Mouse (Mus musculus) 3T3-L1 (cell line): ENCODE measurements at regions not wholly inside any gene's neighbourhood (a gene's known extent, or its start where the extent isn't known, plus 50 kb on each side); places are given as distances from the start of the nearest gene placed in this dataset.
A peak's percentile ranks its signal among the peaks of the same experiment; 100 is the strongest.

Source experiments
- DNase-seq: peaks from one replicate; pipeline ENCODE4 v3.0.0-alpha.2; 2015; ENCODE audit warnings: low read depth, low spot score

DNA sequence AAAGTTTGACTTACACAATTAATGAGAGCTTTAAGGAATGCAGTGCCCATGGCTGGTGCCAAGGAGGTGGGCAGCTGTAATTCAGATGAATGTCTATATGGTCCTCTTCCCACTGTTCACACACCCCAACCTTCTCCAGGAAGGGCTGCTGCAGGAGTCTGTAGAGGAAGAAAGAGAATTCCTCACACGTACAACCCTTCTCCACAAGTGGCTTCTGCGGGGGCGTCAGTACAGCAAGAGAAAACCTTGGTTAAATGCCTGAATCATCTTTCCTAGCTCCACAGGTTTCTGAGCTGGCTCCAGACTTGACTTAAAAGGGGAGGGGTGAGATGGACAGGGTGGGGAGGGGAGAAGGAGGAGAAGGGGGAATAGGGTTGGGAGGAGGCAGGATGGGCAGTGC is 306.3 kb downstream of the Tbc1d1 start:
- DNase-seq: no peak

DNA sequence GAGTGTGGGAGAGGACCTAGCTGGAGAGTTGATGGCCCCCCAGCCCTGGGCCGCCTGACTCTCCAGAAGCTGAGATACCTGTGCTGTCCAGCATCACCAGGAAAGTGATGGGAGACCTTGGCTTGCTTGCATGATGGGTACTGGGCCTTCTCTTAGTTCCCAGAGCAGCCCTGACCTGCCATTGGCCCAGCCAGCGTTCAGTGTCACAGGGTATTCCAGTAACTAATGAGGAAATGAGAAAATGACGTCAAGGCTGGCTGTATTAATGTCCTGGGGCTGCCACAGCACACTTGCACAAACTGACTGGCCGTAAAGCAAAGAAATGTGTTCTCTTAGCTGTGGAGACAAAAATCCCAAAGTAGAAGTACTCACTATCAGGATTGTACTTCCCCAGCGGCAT is 307.5 kb downstream of the Tbc1d1 start:
- DNase-seq: no peak

DNA sequence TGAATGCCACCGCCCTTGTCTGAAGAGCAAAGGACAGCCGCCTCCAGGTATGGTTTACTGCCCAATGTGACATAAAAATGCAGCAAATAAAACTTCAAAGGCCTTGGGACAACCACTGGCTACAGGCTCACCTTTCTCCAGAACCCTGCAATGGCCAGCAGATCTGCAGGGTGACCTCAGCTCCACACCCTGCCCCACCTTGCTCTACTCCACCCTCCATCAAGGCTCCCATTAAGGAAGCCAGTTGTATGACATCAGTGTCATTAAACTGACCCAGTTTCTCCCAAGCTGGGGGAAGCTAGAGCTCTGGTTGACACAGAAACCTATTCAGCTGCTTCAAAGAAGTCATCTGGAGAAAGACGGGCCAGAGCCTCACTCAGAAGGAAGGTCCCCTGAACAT is 310.2 kb downstream of the Tbc1d1 start:
- DNase-seq: no peak

DNA sequence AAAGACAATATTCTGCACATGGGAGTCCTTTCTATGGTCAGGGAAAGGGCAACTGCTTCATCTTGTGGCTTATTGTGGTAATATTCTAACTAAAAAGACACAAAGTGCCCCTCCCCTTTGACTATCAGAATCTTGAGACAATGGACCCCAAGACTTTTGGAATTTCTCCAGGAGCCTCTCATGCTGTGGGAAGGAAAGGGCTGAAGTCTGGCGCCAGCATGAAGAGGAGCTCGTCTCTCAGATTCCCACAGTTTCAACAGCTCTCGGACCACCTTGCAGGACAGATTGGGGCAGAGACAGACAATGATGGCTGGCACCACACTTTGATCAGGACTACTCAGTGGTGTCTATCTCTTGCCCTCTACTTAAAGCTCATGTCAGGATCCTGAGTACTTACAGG is 311.8 kb downstream of the Tbc1d1 start:
- DNase-seq: no peak

DNA sequence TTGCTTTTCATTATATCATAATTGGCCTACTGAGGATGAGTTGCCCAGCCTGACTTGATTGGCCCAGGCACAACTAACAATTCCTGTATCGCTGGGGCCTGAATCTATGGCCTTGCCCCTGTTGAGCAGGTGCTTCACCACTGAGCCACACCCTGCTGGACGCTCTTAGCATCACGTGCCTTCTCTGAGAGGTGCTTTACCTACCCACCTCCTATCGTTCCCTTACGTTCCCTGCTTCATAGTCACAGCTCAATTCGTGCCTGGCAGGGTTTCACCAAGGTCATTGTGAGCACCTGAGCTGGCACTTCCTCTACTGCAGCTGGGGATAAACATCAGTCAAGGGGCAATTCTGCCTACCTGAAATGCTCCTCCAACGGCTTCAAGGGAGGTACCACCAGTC is 312.2 kb downstream of the Tbc1d1 start:
- no peak for DNase-seq

DNA sequence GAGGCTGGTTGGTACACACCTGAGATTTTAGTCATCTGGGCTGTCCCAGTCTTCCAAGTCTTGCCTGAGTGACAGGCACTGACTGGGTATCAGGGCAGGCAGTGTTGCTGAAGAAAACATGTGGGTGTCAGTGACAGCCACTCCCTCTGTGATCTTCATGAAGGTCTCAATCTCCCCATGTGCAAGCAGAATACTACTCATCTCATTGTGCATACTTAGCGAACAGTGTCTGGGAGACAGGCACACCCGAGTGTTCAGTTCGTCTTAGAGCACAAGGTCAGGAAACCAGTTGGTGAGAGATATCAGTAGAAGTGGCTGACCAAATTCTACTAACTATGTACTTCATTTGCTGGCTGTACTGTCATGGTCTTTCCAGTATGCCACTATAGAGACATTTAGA is 315.9 kb downstream of the Tbc1d1 start:
- no peak for DNase-seq

DNA sequence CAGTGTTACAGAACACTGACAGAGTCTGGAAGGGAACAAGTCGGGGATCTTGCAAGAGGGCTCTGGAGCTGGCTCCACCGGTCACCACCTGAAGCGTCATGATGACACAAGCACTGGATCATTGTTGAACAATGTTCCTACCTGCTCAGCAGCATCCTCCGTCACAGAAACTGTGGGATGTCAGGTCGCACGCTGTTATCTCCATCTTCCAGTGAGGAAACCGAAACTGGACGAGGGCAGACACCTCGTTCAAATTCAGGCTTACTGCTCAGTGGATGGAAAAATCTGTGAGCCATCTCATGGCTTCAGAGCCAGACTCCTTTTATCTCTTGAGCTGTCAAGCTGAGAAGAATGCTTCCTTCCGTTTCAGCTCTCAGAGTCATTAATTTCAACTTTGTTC is 316.3 kb downstream of the Tbc1d1 start:
- DNase-seq: no peak

DNA sequence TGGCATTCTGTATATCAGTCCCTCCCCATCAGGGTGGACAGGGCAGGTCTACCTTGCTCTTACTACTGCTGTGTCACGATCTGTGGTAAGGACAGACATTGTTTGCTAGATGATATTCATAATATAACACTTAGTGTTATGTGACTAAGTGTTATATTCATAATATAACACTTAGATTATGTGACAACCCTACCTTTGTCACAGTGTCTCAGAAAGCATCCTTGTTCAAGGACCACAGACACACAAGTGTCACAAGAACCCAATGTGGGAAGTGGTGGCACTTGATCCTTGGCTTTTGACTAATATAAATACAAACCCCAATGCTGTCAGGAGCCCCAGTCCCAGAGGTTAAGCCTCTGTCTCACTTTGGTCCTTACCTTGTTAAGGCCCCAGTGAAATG is 318.8 kb downstream of the Tbc1d1 start:
- DNase-seq: no peak

DNA sequence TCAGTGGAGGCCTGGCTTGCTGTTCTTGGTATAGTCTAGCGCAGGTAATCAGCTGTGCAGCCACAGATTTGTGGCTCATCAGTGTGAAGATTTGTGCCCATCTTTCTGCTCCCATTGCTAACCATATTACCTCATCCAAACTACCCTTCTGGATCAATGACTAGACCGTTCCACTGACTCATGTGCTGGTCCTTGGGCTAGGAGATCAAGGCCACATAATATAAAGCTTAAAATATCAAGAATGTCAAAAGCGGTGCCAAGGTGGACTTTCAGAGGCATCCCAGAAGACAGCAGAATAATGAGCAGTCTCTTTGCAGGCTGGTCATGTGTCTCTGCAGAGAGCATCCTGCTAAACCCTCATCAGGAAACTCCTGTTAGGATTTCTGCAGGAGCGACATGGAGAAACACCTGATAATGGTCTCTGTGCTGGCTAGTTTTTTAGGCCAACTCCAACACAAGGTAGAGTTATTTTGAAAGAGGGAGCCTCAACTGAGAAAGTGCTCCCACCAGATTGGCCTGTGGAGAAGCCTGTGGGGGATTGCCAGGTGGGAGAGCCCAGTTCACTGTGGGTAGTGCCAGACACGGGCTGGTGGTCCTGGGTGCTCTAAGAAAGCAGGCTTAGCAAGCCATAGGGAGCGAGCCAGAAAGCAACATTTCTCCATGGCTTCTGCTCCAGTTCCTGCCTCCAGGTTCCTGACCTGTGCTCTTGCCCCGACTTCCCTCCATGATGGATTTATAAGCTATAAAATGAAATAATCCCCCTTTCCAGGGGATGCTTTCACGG is 319.8 kb downstream of the Tbc1d1 start:
- DNase-seq: no peak

DNA sequence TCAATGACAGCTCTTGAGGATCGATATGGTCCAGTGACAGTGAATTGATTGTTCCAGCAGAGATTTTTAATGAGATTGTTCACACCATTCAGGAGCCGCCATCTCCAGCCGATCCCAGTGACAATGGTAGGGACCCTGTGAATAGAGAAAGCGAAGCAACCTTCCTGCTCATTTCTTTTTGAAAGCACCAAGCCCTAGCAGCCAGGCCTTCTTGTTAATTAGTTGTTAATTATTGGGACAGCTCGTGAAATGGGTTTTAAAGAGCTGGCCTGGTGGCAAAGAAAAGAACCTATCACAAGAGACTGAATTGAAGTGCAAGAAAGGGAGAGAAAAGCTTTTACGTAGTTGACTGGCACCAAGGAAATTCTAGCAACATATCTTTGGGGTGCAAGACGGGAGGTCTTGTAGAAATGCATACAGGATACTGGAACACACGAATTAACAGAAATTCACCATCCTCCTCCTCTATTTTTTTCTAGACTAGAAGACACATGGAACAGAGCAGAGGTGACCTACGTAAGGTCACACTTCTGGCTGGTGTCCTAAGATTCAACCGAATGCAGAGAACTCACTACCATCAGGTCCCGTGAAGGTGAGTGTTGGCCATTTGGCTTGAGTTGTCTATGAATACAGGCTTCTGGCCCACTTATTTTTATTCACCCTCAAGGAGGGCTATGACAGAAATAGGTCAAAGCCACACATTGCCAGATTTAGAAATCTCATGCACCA is 320.7 kb downstream of the Tbc1d1 start:
- no peak for DNase-seq

DNA sequence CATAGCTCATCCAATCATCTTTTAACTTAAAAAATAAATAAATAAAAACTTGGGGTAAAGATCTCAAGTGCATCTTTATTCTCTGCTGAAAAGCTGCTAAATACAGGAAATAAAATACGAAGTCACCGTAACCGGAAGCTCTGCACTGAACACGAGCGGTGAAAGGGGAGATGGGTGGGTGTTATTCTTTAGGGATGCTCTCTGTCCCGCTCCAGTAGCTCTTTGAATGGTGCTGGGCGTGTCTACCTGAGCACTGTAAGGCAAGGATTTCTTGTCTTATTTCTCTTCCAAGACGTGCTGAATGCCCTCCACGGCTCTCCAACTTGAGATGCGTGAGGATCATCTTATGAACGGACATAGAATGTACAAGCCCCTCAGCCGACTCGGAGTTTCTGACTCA is 322.0 kb downstream of the Tbc1d1 start:
- no peak for DNase-seq

DNA sequence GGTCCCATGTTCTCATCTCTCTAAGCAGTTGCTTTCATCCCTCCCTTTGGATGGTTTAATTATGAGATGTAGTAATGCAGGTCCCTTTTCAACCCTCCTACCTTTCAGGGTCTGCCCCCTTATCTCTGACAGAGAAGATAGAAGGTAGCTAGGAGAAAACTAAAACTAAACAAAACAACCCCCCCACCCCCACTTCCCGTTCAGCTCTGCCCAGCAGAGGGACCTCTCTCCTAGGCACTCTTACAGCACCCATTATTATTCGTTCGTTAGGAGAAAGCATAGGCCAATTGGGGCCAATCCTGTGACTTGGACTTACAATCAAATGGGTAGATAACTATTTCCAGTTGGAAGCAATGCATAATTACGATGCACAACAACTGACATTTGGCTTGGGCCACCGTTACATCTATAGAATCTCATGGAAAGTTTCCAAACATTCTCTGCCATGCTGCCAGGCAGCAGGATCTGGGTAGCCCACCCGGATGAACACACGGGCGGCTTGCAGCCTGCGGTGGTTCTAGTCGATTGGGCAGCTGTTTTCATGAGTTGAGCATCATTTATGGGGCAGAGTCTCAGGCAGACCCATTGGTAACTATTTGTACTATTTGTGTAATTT is 322.6 kb downstream of the Tbc1d1 start:
- DNase-seq: no peak

DNA sequence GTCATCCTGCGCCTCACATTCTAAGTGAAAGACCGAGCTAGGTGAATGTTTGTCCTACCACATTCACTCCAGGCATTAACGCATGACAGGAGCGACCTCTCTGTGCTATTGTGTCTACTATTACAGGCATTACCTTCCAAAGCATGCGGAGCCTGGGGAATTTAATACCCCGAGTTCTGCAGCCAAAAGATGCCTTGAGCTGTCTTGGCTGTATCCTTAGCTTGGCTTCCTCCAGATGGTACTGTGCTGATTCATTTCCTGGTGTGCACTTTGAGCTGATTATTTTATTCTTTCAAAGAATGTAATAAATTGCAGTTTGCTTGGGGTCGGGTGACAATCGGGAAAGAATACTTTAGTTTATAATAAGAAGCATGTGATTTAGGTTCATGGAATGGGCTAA is 323.2 kb downstream of the Tbc1d1 start:
- DNase-seq: peak; percentile 92

DNA sequence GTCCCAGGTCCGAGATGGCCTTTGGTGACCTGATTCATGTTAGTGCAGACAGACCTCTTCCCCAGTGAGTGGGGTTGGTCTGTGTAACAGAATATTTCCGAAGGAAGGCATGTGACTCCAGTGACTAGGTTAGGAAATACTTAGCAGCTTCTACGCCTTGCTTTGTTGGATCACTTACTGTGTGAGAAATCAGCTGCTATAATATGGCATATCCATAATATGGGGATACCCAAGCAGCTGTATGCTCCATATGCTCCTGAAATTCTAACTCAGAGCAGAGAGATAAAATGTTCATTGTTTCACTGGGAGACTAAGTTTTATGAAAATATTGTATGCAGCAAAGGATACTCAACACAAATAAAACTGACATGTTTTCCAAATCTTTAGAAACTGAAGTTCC is 318.1 kb upstream of the Klf3 start:
- no peak for DNase-seq

DNA sequence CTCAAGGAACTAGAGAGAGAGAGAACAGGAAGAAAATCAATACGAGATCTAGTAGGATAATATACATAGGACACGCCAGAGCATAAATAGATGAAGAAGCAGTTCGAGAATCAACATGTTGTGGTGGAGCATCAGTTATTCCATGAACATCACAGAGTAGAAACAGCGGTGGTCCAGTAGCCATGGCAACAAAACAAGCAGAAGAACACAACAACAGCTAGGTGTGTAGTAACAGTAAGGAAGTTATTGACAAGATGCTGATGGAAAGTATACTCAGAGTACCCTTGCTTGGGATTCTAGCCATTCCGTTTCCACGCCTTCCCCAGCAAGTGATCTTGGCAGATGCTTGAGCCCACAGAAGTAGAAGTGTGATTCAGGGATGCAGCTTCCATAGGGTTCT is 317.3 kb upstream of the Klf3 start:
- no peak for DNase-seq

DNA sequence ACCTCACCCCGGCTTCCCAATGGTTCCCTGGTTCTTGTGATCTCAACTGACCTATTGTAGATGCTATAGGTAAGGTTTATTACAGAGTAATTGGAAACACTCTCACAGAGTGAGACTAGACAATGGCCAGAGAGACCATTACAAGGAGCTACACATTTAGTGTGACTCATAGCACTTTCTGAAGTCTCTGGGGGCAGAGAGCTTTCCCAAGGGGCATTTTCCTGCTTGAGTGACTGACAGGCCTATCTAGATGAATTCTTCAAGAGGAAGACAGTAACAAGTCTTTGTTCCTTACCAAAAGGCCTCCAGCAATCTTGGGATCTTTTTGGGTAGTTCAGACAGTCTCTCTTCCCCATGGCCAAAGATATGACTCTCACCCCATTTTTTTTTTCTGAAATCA is 316.4 kb upstream of the Klf3 start:
- DNase-seq: peak; percentile 58

DNA sequence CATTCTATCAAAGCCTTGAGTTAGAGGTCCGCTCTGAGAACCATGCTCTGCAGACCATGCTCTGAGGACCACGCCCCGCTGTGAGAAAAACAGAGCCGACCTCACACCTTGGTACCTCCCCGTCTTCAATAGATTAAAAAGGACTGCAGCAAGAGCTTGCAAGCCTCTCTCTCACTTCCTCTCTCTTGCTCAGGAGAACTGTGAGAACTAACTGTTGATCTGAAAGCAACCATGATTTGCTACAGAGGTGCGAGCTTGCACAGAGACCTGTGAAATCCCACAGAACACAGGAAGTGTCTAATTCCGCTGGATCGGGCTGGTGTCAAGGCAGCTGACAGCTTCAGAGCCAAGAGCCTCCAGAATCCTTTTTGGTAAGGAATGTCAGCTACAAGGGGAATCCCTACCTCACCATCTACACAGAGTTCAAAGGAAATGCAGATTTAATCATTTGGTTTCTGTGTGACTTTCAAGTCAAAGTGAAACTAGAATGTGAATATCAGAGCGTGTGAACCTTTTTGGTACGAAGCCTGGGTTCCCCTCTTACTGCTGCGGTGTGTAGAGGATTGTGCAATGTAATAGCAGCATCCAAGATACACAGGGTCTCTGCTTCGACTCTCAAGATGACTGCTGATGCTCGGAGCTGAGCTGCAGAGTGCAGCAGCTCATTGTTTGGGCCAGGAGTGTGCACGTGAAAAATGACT is 315.3 kb upstream of the Klf3 start:
- no peak for DNase-seq

DNA sequence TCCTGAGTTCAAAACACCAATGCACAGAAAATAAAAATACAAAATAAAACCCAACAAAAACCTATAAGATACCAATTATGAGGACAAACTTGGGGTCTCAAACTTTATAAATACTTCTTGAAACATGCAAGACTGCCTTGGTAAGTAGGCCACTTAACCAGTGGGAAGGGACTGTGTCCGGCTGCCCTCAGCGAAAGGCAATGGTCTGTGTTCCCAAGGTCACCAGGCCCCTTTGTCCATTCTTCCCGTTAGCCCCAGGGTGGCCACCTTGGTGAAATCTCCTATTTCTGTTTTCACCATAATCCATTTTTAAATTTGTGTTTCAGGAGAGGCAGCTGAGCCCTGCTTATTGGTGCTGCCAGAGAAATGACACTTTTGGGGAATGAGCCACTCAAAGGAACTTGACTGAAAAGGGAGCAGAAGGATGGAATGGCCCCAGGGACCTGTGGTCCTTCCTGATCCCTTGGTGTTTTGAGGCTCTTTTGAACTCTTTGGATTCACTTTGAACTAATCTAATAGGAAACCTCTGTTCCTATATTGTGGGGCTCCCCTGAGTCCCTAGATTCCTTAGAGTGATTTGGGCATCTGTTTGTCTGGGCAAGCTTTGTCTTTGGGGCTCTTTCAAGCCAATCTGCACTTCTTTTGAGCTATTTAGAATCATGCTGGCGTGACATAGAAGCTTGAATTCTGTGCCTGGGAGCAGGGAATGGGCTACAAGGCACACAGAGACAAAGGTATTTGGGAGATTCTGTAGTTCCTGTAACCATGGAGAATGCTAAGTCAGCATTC is 313.3 kb upstream of the Klf3 start:
- DNase-seq: no peak

DNA sequence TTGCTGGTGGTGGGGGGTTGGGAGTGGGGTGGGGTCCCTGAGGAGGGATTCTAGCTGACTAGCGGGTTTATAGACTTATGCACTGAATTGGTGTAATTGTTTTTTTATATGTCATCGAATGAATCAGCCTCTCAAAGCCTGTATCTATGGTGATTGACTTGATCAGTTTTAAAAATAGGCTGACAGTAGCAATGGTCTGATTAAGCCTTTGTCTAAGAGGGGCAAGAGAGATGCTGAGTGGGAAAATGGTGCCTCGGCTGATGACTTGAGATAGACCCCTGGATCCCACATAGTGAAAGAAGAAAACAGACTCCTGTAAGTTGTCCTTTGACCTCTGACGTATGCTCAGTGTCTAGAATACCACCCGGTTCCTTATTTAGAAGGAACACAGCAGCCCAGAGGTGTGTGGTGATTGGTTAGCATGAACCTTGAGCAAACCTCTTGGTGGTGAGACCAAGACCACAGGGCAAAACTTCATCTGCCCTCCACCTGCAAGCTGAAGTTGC is 312.7 kb upstream of the Klf3 start:
- no peak for DNase-seq

DNA sequence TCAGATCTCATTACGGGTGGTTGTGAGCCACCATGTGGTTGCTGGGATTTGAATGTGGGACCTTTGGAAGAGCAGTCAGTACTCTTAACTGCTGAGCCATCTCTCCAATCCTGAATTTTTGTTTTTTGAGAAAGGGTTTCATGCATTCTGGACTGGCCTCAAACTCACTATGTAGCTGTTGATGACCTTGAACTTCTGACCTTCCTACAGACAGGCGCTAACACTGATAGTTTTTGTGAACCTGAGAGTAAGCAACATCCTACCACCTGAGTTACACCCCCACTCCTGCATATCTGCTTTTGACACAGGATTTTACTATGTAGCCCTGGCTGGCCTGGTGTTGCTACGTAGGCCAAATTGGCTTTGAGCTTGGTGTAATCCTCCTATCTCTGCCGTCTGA is 308.8 kb upstream of the Klf3 start:
- no peak for DNase-seq

DNA sequence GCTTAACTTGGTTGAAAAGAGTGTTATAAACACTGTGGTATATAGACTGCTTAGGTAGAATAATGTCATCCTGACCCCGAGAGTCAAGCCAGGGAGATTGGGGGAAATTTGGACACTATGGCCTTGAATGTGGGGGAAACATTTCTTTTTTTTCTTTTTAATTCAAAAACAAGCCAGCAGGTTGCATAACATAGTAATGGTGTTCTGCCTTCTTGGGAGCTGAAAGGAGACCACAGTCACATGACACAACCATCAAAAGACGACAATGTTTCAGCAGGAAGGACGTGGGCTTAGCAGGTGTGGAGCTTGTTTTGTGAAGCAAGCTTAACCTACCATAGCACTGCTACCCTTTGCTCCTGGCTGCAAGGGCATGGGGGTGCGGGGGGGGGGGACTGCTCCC is 306.3 kb upstream of the Klf3 start:
- no peak for DNase-seq
